Mouse (Mus musculus): ENCODE measurements around the gene 1700029I15Rik.

DNA sequence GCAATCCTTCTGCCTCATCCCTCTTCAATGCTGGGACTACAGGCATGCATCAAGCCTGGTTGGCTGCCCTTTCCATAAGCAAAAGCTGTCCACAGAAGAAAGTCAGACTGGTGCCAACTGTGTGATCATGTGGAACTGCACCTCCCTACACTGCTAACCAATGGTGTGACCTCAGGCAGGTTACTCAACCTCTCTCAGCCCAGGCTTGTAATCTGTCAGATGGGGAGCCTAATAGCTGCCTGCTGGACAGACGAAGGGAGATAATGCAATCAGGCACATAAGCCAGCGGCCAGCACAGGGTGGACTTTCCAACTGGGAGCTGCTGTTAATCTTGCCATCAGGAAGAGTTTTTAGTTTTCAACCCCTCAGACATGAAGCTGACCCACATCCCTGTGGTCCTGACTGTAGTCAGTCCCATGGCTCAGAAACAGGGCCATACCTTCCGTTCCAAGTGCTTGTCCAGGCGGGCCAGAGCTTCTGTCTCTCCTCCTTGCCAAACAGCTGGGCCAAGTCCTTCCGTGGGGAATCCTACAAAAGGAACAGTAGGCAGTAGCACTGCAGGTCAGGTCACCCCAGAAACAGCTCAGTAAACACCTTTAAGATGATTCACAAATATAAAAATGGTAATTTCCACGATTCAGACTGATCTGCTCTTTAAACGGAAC lies 39.5 kb downstream of the 1700029I15Rik start:
- TF ChIP-seq TAL1 (IDR thresholded peaks at IDR 0.05; ENCODE audit: low read length) (no peak), GATA1 (IDR thresholded peaks at IDR 0.05; ENCODE audit: low read length) (no peak)

Measured in erythroblast, embryonic 14.5 days (primary cell).